Mouse (Mus musculus): Measurements from ENCODE around the gene Slc15a3.

Slc15a3 gene

DNA sequence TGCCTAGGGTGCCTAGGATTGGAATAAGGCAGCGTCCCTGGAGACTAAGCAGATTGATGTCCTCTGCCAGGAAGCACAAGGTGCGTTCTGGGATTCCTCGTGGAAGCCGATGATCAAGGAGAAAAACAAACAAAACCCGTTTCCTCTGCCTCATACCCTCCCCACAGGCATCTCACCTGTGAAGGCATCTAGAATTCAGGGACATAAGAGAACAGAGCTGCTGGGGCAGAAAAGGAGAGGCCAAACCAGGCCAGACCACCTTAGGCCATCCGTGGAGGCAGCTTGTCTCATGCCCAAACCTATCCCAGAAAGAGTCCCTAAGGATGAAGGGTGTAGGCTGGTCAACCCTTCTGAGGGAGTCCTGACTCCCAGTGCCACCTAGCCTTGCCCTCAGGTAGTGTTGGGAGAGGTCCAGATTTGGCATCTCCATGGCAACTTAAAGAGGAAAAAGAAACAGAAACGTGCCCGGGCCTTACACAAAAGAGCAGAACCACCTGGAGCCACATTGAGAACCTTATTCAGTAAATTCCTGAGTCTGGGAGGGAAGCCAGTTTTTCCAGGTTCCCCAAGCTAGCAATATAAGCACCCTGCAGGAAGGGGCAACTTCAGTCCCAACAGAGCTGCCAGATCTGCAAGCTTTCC lies 30.5 kb downstream of the Slc15a3 start, which contains the start of gene Tmem132a:
Tmem132a (minus strand) TSS at position 55 of the 642 bp plus-strand sequence.
- DNase-seq: peak in 1 of 2 experiments; percentile 72

DNA sequence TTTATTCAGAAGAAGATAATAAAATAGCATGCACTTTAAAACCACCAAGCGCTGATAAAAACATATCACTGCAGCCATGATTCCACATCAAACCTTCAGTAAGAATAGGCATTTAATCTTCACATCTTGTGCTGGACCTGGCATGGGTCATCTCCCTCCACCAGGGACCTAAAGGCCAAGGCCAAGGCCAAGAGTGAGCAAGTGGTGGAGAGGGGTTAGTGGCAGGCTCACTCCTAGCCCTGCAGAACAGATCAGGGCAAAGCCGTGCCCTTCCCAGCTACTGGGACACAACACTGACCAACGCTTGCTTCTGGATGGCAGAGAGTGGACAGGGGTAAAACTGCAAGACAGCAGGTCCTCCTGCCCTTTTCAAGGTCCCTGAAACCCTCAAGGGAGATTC lies 31.1 kb downstream of the Slc15a3 start:
- DNase-seq: peak in 1 of 2 experiments; percentile 48

DNA sequence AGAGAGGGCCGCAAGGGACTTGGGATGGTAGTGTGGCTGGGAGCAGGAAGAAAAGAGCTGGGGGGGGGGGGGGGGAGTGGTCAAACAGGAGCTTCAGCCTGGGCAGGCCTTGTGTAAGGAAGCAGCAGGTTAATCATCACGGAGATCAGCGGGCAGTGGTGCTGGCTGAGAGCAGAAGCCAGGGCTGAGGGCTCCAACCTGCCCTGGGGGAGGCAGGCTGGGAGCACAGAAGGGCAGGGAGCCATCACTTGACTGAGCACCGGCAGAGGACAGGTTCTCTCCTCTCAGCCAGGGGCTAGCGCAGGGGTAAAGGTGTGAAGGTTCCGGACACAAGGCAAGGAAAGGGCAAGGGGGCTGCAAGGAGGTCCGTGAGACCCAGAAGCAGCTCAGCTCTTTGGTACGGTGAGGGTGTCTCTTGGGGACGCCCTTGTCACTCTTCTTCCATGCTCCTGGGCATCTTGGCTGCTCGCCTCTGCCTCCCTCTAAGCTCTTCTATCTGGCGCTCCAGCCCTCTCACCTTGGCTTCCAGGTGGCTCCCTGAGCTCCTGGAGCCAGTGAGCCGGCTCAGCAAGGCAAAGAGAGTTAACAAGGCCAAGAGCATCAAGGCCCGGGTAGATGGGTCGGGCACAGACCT lies 31.9 kb downstream of the Slc15a3 start:
- peak; percentile 69 to 70 for DNase-seq

DNA sequence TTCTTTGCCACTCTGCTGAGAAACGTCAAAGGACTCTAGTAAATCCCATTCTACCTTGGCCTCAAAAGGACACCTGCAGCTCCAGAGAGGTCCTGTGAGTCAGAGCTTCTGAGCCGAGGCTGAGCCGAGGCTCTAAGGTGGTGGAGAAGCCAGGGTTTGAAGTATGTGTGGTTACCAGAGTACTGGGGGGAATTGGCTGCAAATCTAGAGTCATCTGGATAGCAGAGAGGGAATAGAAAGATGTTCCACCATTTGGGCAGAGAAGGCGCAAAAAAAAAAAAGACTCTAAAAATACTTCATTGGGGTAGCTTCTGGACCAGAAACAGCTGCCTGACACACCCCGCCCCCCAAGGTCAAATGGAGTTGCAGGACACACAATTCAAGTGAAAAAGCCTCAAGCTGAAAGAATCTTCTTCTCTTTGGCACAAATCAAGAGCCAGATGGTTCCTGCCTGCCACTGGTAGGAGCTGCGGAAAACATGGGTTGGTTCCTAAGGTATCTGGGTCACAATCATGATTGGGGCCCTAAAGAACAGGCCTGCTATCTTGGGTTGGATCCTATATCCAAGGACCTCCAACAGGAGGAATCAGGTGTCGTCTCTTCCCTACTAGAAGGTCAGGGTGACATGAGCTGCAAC lies 38.8 kb downstream of the Slc15a3 start:
- DNase-seq: peak; percentile 79 to 80

DNA sequence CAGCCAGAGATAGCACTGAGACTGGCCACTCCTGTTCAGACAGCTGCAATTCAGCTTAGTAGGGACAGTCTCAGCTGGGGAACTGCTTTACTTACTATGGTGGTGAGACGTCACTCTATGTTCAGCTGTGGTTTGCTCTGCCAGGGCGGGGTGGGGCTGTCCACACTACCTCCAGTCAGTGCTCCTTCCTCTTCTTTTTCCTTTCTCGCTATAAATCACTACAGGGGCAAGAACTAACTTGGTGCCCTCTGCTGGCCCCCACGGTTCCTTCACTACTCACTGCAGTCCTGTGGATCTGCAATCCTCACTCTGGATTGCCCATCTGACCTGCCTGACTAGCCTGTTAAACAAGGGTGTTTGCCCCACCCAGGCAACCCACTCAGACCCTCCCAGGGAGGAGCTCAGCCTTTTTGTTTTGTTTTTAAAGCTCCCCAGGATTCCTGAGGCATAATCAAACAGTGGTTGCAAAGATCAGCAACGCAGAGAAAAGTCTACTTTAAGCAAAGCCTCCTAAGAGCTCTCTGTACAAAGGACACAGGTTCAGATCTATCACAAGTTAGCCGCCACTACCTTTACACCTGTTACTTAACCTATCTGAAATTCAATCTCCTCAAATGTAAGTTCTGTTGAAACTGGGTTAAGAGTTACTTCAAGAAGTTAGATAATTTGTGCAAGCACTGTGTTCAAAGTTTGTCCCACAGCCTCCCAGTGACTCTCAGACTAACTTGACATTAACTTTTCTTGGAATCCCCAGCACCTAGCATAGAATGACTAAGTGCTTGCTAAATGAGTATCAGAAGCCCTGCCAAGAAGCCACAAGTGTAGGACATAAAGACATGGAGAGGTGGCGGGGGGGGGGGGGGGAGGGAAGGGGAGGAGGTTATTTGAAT lies 40.8 kb downstream of the Slc15a3 start:
- peak; percentile 78 to 81 for DNase-seq

DNA sequence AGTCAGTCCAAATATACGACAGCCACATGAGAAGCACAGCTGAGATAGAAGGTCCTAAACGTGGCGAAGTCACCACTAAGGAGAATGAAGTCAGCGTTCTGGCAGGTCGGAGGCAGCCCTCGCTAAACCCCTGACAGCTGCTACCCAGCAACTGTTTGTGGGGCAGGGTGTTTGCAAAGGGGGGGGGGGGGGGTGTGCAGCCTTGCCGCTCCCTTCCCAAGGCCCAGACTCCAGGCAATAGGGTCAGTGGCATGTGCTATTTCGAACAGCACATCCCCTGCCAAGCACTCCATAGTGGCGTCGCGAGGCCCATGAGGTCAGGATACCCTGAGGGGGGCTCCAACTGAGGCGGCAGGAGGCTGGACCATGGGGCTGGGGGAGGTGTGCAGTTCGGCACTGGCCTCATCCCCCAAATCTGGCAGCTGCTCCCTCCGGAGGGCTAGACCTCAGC lies 41.5 kb downstream of the Slc15a3 start:
- DNase-seq: no peak

DNA sequence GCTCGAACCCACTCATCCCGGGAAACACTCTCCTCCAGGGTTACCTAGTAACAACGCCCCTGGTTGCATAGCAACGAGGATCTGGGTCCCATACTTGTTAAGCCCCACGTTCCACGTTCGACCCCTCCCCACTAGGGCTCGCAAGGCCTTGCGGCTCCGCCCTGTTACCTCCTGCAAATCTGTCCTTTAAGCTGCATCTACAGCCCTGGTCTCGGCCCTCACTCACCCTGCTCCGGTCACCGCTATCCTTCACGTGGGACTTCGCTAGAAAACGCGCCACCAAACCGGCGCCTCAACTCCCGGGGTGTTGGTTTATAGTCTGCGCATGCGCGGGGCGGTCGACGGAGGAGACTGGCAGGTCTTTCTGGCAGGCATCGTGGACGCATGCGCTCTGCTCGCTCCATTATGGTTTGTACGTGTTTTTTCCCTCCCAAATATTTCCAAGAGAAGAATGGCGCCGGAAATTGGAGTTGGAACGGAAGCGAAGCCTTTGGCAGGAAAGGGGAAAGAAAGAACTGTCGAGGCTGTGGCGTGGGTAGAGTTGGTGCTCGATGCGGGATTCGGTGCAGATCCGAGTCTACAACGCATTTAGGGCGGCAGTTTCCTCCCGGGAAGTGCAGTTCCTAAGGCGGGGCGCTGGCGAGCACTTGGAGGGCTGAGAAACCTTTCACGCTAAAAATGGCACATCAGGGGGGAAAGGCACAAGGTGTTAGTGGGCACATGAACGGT lies 42.1 kb downstream of the Slc15a3 start, which contains the start of gene Tmem109:
Tmem109 (minus strand) TSS at position 576 of the 729 bp plus-strand sequence.
- DNase-seq: peak; percentile 94 to 97

DNA sequence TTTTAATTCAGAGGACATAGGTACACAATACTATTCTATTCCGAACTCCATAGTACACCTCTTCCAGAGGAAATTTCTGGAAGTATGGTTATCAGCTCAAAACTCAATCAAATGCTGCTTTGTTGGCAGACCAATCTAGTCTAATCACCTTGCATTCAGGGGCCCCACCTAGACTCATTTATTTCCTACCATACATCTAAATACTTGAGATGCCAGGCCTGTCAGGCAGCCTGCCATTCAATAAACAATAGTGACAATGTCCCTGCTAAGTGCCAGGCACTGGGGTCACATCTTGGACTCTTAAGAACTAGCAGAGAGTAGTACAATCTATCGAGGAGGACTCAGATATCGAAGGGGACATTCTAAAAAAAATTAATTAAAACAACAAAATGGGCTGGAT lies 52.7 kb downstream of the Slc15a3 start:
- no peak for DNase-seq

DNA sequence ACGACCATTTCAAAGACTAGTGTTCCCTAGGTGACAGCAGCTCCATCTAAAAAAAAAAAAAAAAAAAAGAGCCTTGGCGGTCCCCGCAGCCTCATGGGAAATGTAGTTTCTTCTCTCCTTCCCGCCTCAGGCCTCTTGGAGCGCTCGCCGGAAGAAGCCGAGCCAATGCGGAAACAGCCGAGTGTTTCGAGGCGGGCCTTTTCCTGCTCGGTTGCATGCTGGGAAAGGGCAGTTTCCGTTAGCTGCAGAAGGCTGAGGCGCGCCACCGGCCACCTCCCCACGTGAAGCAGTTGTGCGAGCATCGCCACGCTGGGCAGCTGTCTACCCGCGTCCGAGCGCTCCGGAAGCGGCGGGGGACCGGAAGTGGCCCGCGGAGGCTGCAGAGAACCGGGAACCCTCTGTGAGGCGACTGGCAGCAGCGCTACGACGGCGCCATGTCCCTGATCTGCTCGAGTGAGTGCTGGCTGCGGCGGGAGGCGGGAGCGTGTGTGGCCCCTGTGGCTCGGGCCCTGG lies 55.5 kb downstream of the Slc15a3 start, which contains the start of gene Prpf19:
Prpf19 (plus strand) TSS at position 216 of the 513 bp plus-strand sequence.
- peak; percentile 99 to 100 for DNase-seq

DNA sequence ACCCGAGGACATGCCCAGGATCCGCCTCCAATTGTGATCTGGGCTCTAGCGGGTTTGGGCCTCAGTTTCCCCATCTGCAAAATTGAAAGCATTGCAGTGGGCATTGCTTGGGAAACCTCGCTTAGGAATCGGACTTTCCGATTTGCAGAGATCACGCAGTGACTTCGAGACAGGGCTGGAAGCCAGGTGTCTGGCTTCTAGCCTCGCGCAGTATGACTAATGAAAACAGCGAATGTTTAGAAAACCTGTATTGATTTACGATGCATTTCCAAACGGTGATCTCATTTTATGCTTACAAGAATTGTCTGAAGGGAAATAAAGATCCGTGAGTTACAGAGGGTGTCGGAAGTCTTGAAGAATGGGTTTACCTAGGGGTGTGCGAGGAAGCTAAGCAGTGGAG lies 56.2 kb downstream of the Slc15a3 start:
- DNase-seq: no peak

DNA sequence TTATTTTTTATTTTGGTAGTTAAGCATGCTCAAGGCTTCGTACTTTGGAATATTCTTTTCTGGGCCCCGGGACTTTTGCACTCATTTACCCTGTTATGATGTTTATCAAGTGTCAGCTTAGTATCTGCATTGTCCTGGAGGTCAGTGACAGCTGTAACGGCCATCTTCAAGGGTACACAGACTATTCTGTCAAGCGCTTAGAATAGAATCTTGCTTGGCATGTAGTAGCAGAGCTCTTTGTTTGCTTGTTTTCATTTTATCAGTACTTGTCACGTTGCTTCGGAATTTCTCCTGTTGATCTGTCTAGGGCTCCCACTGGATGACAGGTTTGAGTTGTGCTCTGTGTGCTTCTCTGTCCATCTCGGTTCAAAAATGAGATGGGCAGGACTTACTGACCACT lies 57.3 kb downstream of the Slc15a3 start:
- no peak for DNase-seq

DNA sequence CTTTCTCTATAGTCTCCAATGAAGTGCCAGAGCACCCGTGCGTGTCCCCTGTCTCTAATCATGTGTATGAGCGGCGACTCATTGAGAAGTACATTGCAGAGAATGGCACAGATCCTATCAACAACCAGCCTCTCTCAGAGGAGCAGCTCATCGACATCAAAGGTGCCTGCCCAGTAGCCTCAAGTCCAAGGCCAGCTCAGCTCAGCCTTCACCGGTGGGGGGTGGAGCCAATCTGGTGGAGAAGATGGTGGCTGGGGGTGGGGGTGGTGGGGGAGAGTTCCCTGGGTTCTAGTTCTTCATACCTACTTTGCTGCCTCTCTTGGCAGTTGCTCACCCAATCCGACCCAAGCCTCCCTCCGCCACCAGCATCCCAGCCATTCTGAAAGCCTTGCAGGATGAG lies 58.0 kb downstream of the Slc15a3 start:
- no peak for DNase-seq

DNA sequence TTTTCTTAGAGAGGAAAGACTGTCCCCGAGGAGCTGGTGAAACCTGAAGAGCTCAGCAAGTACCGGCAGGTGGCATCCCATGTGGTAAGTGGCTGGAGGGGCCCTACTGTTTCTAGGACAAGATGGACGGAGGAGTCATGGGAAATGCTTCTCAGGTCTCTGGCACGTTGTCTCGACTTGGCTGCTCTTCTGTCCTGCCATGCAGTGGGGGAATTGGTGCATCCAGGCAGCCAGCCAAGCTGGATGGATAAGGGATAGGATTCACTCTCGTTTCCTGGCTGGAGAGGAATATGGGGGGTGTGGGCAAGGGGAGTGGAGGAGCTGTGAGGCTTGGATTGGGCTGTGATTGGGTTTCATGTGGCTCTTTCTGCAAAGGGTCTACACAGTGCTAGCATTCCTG lies 60.8 kb downstream of the Slc15a3 start:
- DNase-seq: peak in 1 of 2 experiments; percentile 50

DNA sequence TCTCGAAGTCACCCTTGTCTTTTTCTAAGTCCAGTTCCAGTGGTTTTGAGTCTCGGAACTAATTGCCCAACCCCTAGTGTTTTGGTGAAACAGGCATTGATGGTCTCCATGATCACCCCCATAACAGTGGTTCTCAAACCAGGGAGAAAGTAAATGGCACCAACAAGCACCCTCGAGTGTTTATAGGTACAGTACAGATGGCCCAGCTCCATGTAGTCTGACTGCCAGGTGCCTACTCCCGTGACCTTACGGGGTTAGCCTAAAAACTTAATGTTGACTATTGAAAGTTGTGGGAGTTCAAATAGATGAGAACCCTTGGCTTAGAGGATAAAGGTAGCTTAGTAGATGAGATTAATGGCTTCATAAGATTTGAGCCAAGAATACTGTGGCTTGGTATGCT lies 61.5 kb downstream of the Slc15a3 start:
- no peak for DNase-seq

DNA sequence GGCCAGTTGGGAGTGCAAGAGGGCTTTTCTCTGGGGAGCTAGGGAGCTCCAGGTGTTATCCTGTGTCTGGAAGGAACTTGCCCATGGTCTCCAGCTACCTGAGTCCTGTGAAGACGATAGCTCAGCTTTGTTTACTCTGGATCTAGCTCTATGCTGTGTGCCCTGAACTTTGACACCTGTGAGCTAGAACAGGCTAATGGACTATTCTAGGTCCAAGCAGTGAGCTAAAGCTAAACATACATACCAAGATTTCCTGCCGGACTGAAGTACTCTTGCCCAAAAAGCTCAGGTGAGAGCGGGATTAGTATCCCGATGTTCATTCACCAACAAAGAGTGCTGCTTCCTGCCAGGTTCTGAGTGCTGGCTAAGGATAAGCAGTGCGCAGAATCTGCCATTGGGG lies 65.0 kb downstream of the Slc15a3 start:
- no peak for DNase-seq

DNA sequence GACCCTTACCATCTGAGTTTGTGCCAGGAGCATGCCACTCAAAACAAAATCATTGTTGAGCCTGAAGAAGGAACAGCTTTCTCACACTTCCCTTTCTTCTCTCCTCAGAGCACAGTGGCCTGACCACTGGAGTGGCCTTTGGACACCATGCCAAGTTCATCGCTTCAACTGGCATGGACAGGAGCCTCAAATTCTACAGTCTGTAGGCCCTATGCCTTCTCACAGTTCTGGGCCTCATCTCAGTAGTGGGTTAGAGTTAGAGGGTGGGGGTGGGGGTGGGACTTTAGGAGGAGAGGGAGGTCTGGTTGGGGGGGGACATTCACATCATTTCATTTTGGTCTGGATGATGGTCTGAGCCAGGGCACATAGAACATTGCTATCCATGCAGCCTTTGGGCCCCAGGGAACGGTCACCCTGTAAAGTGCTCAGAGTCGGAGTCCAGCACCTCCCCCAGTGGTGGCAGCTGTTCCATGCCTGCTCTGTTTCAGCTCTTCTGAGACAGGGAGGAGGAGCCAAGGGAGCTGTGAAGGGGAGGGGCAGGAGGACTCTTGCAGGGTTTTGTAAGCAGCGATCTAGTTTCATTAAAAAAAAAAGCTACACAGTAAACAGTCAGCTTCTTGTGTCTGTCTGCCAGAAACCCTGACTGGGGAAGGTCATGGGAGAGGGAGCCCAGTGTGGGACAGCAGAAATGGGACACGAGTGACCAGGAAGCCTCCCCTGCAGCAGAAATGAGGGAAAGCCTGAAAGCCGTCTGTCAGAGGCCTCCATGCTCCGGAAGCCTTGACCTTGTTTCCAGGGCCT lies 65.6 kb downstream of the Slc15a3 start:
- peak in 1 of 2 experiments; percentile 49 for DNase-seq

DNA sequence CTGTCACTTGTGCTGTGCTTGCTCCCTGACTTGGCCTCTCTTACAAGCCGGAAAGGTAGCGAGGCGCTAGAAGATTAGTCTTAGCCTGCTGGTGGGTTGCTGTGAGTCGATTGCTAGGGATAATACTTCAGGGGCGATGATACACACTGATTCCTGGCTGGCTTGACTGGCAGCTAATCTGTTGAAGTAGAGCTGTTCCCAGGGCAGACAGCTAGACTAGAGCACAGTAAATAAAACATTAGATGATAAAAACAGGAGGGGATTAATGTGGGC lies 66.1 kb downstream of the Slc15a3 start:
- no peak for DNase-seq

DNA sequence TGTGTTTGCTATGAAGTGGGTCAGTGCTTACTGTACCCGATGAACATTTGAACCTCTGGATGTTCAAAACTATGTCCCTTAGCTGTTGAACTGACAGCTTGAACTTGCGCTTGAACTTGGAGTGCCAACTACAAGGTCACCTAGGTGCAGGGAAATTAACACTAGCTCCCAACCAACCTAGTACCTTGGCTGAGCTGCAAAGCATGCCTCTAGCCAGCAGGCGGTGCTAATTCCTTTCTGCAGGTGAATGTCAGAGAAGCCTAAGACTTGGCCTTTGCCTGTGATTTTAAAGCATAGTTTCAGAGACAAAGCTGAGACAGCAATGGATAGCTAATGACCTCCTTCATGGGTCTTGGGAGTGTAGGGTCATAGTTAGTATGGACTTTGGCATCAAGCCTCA lies 68.4 kb downstream of the Slc15a3 start:
- DNase-seq: peak; percentile 70 to 79

All from cerebellum, postnatal 25 days (tissue).